ENCODE assay signal across 31 mouse cellular contexts in genomic region chr1:191131692-191132091, GRCm38 (mm10). TPM values are rescaled to one million over a fixed set of nuclear protein-coding genes. Genes with fewer than 3 reads are reported as not detected.
DNase-seq lines count a peak whose midpoint lies in the region; ATAC-seq lines count a peak whose summit lies in the region.
"Had no signal": no experiment of that assay in that cellular context is flagged by ENCODE, and none has a peak within 500 bp of the region (broad histone marks: within the 10 kb centered on the region; RNA-seq: fewer than 3 reads in every experiment).

No protein-coding gene starts in this region.

- WGBS in macrophage (ENCODE audit: missing documents) = 71% methylated on average over 2 of the region's 2 CpGs

- H3K36me3 ChIP-seq in macrophage (ENCODE audit: inconsistent target) = no peaks in the 10 kb centered on the region
- H3K36me3 ChIP-seq: embryonic facial prominence, embryonic 12.5 days; embryonic facial prominence, embryonic 15.5 days; G1E; hindbrain, embryonic 10.5 days; hindbrain, embryonic 13.5 days; intestine, embryonic 15.5 days had no signal

- no peaks in the 10 kb centered on the region for H3K79me2 ChIP-seq in macrophage (ENCODE audit: inconsistent target)

- H3K4me3 ChIP-seq in macrophage (ENCODE audit: inconsistent target) = no peak overlapping the region
- H3K4me3 ChIP-seq: embryonic facial prominence, embryonic 12.5 days; embryonic facial prominence, embryonic 15.5 days; gastrocnemius, adult 2 months; hindbrain, embryonic 10.5 days; hindbrain, embryonic 13.5 days; intestine, embryonic 15.5 days had no signal

- H3K27ac ChIP-seq in macrophage = 0 out of 2 replicates have a peak overlapping the region, but pooled peaks have one; percentile 7
- H3K27ac ChIP-seq: embryonic facial prominence, embryonic 12.5 days; embryonic facial prominence, embryonic 15.5 days; gastrocnemius, adult 2 months; hindbrain, embryonic 10.5 days; hindbrain, embryonic 13.5 days; intestine, embryonic 15.5 days had no signal

- DNase-seq in heart, adult 11 months = peak; percentile 21
- no peak for DNase-seq in heart, postnatal 4 days
- no peak for DNase-seq in lung, postnatal 4 days
- no peak for DNase-seq in urinary bladder, adult 18-20 months (ENCODE audit: low spot score in 2 of 2)
- DNase-seq: adrenal gland, adult 2 months; adrenal gland, postnatal 25 days; B cell, adult 2 months; cerebellum, adult 18-20 months; cerebellum, adult 9-10 months; cerebellum, postnatal 14 days; gastrocnemius, adult 2 months; gastrocnemius, postnatal 25 days had no signal

- peak; percentile 20; the same call in 1 of the 2 replicates for ATAC-seq in megakaryocyte progenitor cell, adult 5-6 weeks (replicated peaks; ENCODE audit: poor library complexity)
- ATAC-seq: forebrain, embryonic 14.5 days; hindbrain, embryonic 16.5 days; intestine, embryonic 15.5 days had no signal

RNA-seq across cellular contexts. Expression of gene Fam71a, which starts 32.9 kb away (rescaled TPM):
- not detected for total RNA-seq in heart, postnatal 4 days (2021)
- total RNA-seq in macrophage (2018; cell fraction: chromatin; rRNA removed) = 1 to 10 TPM in 2 of 26 experiments, under 1 TPM in 11, not detected in 13; 0.28 to 1.7 (median 0.57) TPM
- under 1 TPM in 2 of 26 experiments, not detected in 24; 0.09 TPM for total RNA-seq in macrophage (2018; cell fraction: cytosol; rRNA removed)
- total RNA-seq in macrophage (2018; cell fraction: nucleus; rRNA removed) = 10 to 100 TPM in 1 of 26 experiments, 1 to 10 TPM in 1, under 1 TPM in 15, not detected in 9; 0.21 to 15.2 (median 0.40) TPM
- not detected in 3 replicates for polyA plus RNA-seq in macrophage (2018)
- 0.12 TPM in 1 of 2 replicates, not detected in the other for total RNA-seq in megakaryocyte progenitor cell, adult 5-6 weeks (2015)
- total RNA-seq in megakaryocyte progenitor cell, adult 5-6 weeks (2017) = not detected in 2 replicates
- total RNA-seq: adrenal gland, adult 2 months; adrenal gland, postnatal 25 days; CH12.LX; forebrain, postnatal 0 days; gastrocnemius, adult 2 months; gastrocnemius, postnatal 25 days; heart, adult 8-10 months; heart, postnatal 25 days had no signal
- polyA plus RNA-seq: adrenal gland, adult 2 months; embryonic facial prominence, embryonic 12.5 days; embryonic facial prominence, embryonic 15.5 days; forebrain, embryonic 11.5 days; forebrain, embryonic 14.5 days; forebrain, postnatal 0 days; frontal cortex, adult 2 months; G1E; heart, embryonic 11.5 days; heart, embryonic 14.5 days; heart, postnatal 0 days; hindbrain, embryonic 10.5 days; hindbrain, embryonic 13.5 days; hindbrain, embryonic 16.5 days; intestine, embryonic 15.5 days had no signal

RNA-seq across cellular contexts. Expression of gene Batf3, which starts 34.0 kb away (rescaled TPM):
- 1 to 10 TPM; 1.7 to 1.8 TPM for total RNA-seq in heart, postnatal 4 days (2021)
- total RNA-seq in macrophage (2018; cell fraction: chromatin; rRNA removed) = 10 to 100 TPM in 21 of 26 experiments, 1 to 10 TPM in 5; 7.1 to 32.2 (median 14.5) TPM
- total RNA-seq in macrophage (2018; cell fraction: cytosol; rRNA removed) = 10 to 100 TPM in 1 of 26 experiments, 1 to 10 TPM in 25; 2.7 to 10.8 (median 5.2) TPM
- 10 to 100 TPM in 21 of 26 experiments, 1 to 10 TPM in 5; 4.0 to 27.0 (median 12.2) TPM for total RNA-seq in macrophage (2018; cell fraction: nucleus; rRNA removed)
- polyA plus RNA-seq in macrophage (2018) = 3.0 to 7.3 TPM (median 5.6 TPM) in 3 replicates
- total RNA-seq in megakaryocyte progenitor cell, adult 5-6 weeks (2015) = 1.0 and 1.9 TPM in 2 replicates
- 1.3 TPM in 1 of 2 replicates, not detected in the other for total RNA-seq in megakaryocyte progenitor cell, adult 5-6 weeks (2017)
